Mouse (Mus musculus) lung, adult 2 months (tissue): ENCODE data around the gene Nepro.

Source experiments
- CTCF ChIP-seq: fragments of 200-500 bp; IDR thresholded peaks from 2 replicates; pipeline ENCODE4 v1.5.1; 2011; ENCODE audit warnings: mild to moderate bottlenecking, low read length, control low read depth; ENCODE audit not compliant: insufficient read depth
- POLR2A ChIP-seq: fragments of 200-500 bp; IDR thresholded peaks from 2 replicates; pipeline ENCODE4 v1.6.1; 2011; ENCODE audit warnings: low read depth, mild to moderate bottlenecking, control low read depth, low read length, borderline replicate concordance; ENCODE audit errors: extremely low read depth

GRCm38 (mm10) chr16:44719349-44719748, 4.8 kb upstream of the Nepro start:
- TF ChIP-seq POLR2A (no peak), CTCF (no peak)
